Mouse (Mus musculus) frontal cortex, postnatal 36 days (tissue): Measurements from ENCODE around the gene Cdc42se1.
"Not testable (repeated sequence)": the region's sequence is repeated elsewhere in the genome, so short reads cannot be mapped to it uniquely, and the experiment has no call there.

Experiments
- DNase-seq, 2 experiments: peaks; one replicate each; pipeline ENCODE4 v3.0.0; 2022; ENCODE audit warnings: low spot score in 2 of 2

The Cdc42se1 gene

GRCm38 (mm10) chr3:95228148-95228893 is at the start of gene Cdc42se1:
Gene Cdc42se1 (plus strand): TSS chr3:95228732.
- peak; percentile 87 to 90 for DNase-seq

GRCm38 (mm10) chr3:95178948-95179347 is 49.6 kb upstream of the Cdc42se1 start:
- peak in 1 of 2 experiments; percentile 29 for DNase-seq

DNA sequence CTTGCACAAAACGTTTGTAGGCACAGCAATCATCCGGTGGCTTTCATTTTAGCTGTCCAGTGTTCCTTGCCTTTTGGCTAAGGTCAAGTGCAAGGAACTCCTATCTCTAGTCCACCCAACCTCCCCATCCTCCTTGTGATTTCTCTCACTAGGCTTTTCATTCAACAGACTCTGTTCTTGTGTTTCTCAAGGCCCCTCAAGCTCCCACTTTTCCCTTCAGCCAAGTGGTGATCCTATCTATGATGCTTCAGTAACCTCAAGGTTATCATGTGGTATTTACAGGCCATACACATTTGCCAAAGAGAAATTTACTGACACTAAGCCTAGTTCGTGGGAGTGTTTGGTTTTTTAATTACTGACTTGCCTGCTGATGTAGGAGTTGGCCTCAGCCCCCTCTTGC is 48.6 kb upstream of the Cdc42se1 start:
- DNase-seq = no peak

DNA sequence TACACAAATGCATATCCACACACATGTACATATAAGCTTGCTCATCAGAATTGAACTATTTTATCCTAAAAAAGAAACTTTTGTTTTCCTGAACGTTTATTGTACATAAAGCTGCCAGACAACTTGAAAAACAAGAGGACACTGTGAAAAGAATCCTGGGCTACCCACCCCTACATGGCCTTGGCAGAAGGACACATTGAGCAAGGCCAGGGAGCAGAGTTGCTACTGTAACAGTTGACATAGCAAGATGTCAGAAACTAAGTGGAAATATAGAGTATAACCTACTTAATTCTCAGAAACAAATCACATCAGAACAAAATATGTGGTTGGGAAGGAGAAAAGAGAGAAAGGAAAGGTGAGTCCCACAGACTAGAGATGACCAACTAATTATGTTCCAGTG is 46.7 kb upstream of the Cdc42se1 start:
- DNase-seq = no peak

DNA sequence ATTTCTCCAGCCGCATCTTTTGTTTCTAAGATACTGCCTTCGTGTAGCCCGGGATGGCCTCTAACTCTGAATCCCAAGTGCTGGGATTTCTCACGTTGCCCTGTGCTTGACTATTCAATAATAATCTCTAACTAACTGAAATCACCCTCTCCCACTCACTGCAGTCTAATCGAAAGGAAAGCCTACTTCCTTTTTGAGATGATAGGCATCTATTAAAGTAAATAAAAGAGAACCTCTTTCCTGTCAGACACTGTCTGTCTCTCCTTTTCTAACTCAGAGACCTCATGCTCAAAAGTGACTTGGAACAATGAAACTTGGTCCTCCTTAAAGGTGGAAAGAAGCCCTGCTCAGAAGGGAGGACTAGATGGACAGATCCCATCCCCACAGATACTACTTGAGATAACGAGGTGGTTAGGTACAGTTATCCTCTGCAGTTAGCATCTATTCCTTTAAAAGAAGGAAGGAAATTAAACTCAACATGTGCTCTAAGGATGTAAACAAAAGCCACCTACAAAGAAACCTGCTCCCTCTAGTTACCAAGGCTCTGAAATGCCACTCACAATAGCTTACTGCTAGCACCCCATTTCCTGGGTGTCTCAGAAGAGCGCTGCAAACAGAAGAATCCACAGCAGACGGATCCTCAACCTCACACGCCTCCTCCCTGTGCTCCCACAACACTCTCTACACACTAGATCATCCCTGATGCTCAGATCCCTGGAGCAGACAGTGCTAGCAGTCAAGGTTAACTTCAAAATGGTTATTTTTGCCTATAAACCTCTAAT is 43.5 kb upstream of the Cdc42se1 start:
- peak in 1 of 2 experiments; percentile 16 for DNase-seq

- DNase-seq = no peak
These were observed 42.4 kb upstream of the Cdc42se1 start for GRCm38 (mm10) chr3:95186100-95186499.

GRCm38 (mm10) chr3:95186888-95187287 is 41.6 kb upstream of the Cdc42se1 start:
- DNase-seq = no peak

DNA sequence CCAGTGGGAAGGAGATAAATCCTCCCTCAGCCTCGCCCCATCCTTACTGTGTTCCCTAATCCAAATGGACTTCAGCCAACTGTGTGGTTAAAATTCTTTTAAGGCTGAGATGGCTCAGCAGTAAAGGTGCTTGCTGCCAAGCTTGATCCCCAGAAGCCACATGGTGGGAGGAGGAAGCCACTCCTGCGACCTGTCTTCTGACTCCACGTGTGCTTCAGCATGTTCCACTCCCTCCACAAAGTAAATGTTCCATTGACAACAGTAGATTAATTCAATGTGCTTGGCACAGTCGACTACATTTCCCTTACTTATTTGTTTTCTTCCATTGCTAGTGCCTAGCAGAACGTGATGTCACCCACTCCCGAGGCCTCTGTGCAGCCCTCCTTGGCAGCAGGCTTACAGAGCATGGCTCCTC is 33.8 kb upstream of the Cdc42se1 start:
- no peak for DNase-seq

GRCm38 (mm10) chr3:95195772-95196171 is 32.8 kb upstream of the Cdc42se1 start:
- no peak for DNase-seq

GRCm38 (mm10) chr3:95199101-95199500 is 29.4 kb upstream of the Cdc42se1 start:
- no peak for DNase-seq

- DNase-seq = no peak
These were observed 28.4 kb upstream of the Cdc42se1 start for GRCm38 (mm10) chr3:95200132-95200531.

- no peak for DNase-seq
These were observed 28.0 kb upstream of the Cdc42se1 start for GRCm38 (mm10) chr3:95200562-95200961.

- peak in 1 of 2 experiments; percentile 48 for DNase-seq
These were observed 24.7 kb upstream of the Cdc42se1 start for GRCm38 (mm10) chr3:95203880-95204279.

GRCm38 (mm10) chr3:95208286-95208685 is 20.2 kb upstream of the Cdc42se1 start:
- no peak for DNase-seq

DNA sequence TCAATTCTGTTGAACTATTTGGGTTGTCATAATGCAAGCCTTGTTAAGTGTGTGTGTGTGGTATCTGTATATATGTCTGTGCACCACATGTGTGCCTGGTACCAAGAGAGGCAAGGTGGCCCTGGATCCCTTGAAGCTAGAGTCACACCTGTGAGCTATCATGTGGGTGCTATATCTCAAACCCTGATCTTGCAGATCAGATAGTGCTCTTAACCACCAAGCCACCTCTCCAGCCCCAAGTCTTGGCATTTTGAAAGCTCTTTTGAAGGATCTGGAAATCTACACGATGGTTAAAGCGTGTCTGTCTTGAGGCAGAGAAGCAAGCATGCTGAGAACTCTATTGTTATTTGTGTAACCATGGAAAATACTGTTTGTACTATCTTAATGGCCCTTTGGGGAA is 17.9 kb upstream of the Cdc42se1 start:
- DNase-seq = no peak

- DNase-seq = not testable (repeated sequence)
These were observed 15.5 kb upstream of the Cdc42se1 start for GRCm38 (mm10) chr3:95212889-95213608.

DNA sequence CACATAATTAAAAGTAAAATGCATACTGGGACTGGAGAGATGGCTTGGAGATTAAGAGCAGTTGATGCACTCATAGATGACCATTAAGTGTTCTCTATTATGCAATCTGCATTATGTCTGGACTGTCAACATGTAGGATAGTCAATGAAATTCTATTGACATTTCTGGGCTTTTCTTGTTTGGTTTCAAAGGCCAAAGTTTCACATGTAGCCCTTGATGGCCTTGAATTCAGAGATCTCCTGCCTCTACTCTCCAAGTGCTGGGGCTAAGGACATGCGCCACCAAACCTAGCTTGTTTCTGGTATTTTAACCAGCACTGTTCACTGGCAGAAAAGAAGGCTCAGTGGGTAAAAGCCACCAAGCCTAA is 14.9 kb upstream of the Cdc42se1 start:
- no peak for DNase-seq

GRCm38 (mm10) chr3:95216655-95217254 is 11.8 kb upstream of the Cdc42se1 start:
- DNase-seq = no peak

- peak; percentile 86 to 89 for DNase-seq
These were observed 11.0 kb upstream of the Cdc42se1 start, which contains the start of gene Gabpb2 for GRCm38 (mm10) chr3:95217255-95218134. Gene Gabpb2 (minus strand): TSS chr3:95217916.

GRCm38 (mm10) chr3:95218466-95219137 is 9.9 kb upstream of the Cdc42se1 start:
- no peak for DNase-seq
